Mouse (Mus musculus) embryonic fibroblast, embryonic 13.5 days (primary cell): ENCODE measurements around the gene Lpar3.

Experiments
- CTCF ChIP-seq: IDR thresholded peaks from 2 replicates; pipeline ENCODE4 v1.5.1; 2011; ENCODE audit warnings: mild to moderate bottlenecking, control low read depth, low read length, moderate library complexity, borderline replicate concordance; ENCODE audit not compliant: insufficient read depth
- POLR2A ChIP-seq: IDR thresholded peaks from 2 replicates; pipeline ENCODE4 v1.6.1; 2011; ENCODE audit warnings: low read depth, mild to moderate bottlenecking, control low read depth, low read length, moderate library complexity

GRCm38 (mm10) chr3:146232708-146233107 lies 11.9 kb downstream of the Lpar3 start:
- TF ChIP-seq CTCF, result no peak
- no peak for TF ChIP-seq POLR2A
